Mouse (Mus musculus) embryonic facial prominence, embryonic 15.5 days (tissue): ENCODE data around the gene Sdk1. TPM values are rescaled to one million over a fixed set of nuclear protein-coding genes. Genes with fewer than 3 reads are reported as not detected.

ENCODE experiments used
- ATAC-seq: fragments of 200-750 bp; cut with Nextera tagmentation; 2 replicates; pipeline ENCODE4 v1.8.0; 2017; ENCODE audit warnings: low read depth, moderate TSS enrichment; ENCODE audit not compliant: insufficient number of reproducible peaks, low FRiP score, low TSS enrichment
- H3K27ac ChIP-seq: fragments of 300-500 bp; sonication (generic); replicated peaks from 2 replicates; pipeline ENCODE4 v1.5.1; 2015; ENCODE audit warnings: mild to moderate bottlenecking, inconsistent platforms
- H3K27me3 ChIP-seq: fragments of 300-500 bp; sonication (generic); 2 replicates; pipeline ENCODE4 v1.6.1; 2015; ENCODE audit warnings: inconsistent platforms
- H3K36me3 ChIP-seq: fragments of 300-500 bp; sonication (generic); 2 replicates; pipeline ENCODE4 v1.6.1; 2015; ENCODE audit warnings: mild to moderate bottlenecking, inconsistent platforms
- H3K4me1 ChIP-seq: fragments of 300-500 bp; sonication (generic); 2 replicates; pipeline ENCODE4 v1.6.1; 2015; ENCODE audit warnings: inconsistent platforms
- H3K4me2 ChIP-seq: fragments of 300-500 bp; sonication (generic); replicated peaks from 2 replicates; pipeline ENCODE4 v1.6.1; 2015; ENCODE audit warnings: mild to moderate bottlenecking, inconsistent platforms
- H3K4me3 ChIP-seq: fragments of 300-500 bp; sonication (generic); replicated peaks from 2 replicates; pipeline ENCODE4 v1.5.1; 2015; ENCODE audit warnings: mild to moderate bottlenecking, inconsistent platforms
- H3K9ac ChIP-seq: fragments of 300-500 bp; sonication (generic); 2 replicates; pipeline ENCODE4 v1.6.1; 2015; ENCODE audit warnings: inconsistent platforms
- H3K9me3 ChIP-seq: fragments of 300-500 bp; sonication (generic); replicated peaks from 2 replicates; pipeline ENCODE4 v1.6.1; 2016; ENCODE audit warnings: inconsistent platforms
- WGBS: fragments of 180-500 bp; shearing (Covaris S2); methylation state at CpG from one replicate; pipeline ENCODE4 v1.1.7; 2015; 5-methylcytosine and 5-hydroxymethylcytosine counted together
- polyA plus RNA-seq: library from polyadenylated mRNA; unstranded; fragments of >200 nt; fragmentation: Nextera tagmentation; extraction: Ambion mirVana; gene quantifications from 2 replicates; pipeline ENCODE4 v1.2.1, GENCODE M21; 2015

Sdk1 gene
- polyA plus RNA-seq, 1 experiment from 2014 or later = 2.6 TPM

- 84% methylated on average over 3 of the region's 3 CpGs for WGBS
- H3K4me1 ChIP-seq = peaks cover 22% of the 10 kb centered on the region
- no peaks in the 10 kb centered on the region for H3K27me3 ChIP-seq
- H3K4me3 ChIP-seq = no peak overlapping the region
- H3K9me3 ChIP-seq = no peaks in the 10 kb centered on the region
- no peak for ATAC-seq
- no peak overlapping the region for H3K9ac ChIP-seq
- no peak overlapping the region for H3K27ac ChIP-seq
- no peak overlapping the region for H3K4me2 ChIP-seq
- no peaks in the 10 kb centered on the region for H3K36me3 ChIP-seq
Observed at GRCm38 (mm10) chr5:142071322-142071721, 830.0 kb downstream of the Sdk1 start.

DNA sequence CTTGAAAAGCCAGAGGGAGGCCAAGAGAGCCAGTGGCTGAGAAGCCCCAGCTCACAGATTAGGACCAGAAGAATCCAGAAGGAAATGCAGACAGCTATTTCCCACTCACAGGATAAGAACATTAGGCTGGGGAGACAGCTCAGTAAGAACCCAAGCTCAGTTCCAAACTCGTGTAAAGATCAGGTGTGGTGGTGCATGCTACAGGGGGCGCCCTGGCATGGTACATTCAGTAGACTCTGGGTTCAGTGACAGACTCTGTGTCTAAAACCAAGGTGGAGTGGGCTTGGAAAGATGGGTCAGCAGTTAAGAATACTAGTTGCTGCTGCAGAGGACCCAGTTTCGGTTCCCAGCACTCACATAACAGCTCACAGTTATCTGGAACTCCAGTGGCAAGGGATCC lies 832.6 kb downstream of the Sdk1 start:
- H3K27ac ChIP-seq = peak overlapping the region; percentile 76; the same call in 1 of the 2 replicates
- H3K27me3 ChIP-seq = no peaks in the 10 kb centered on the region
- no peak overlapping the region for H3K4me3 ChIP-seq
- 85% methylated on average over 3 of the region's 3 CpGs for WGBS
- ATAC-seq = no peak
- H3K4me1 ChIP-seq = peaks cover 22% of the 10 kb centered on the region
- H3K4me2 ChIP-seq = no peak overlapping the region
- no peaks in the 10 kb centered on the region for H3K36me3 ChIP-seq
- H3K9me3 ChIP-seq = no peaks in the 10 kb centered on the region
- no peak overlapping the region for H3K9ac ChIP-seq

DNA sequence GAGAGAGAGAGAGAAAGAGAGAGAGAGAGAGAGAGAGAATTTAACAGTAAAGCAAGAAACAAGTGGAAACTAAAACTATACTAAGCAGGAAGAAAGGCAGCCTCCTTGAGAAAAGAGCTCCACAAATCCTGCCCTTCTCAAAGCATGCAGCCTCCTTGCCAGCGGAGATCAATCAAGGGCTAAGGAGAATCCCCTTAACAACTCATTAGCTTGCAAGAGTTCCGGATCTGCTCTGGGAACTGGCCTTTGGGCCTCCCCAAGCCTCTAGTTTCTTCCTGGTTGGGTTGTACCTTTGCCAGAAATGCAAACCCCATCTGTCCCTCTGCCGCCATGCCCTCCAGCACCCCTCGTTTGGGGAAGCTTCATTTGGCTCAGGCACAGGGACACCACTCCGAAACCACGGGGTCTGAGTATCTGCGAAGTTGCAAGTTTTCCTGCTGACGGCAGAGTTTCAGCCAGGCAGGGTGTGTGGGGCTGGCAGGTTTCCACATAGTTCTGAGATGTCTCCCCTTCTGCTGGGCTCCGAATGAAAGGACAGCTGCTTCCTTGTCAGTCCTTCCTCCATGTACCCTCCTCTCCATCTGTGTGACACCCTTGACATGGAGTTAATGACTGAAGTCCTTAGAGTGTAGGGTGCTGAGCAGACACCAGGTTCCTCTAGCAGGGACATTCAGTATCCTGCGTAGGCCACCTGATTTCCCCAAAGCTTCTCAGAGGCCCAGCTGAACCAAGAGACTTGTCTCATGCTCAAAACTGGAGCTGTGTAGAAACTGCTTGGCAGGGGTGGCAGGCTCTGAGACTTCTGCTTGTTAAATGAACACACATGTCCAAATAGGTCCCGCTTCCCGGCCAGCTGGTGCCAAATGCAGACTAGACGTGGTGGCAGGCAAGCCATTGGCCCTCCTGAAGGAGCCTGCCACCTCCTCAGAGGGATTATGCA lies 833.5 kb downstream of the Sdk1 start:
- ATAC-seq = peak; percentile 61
- no peaks in the 10 kb centered on the region for H3K9me3 ChIP-seq

GRCm38 (mm10) chr5:142080661-142081060 lies 839.4 kb downstream of the Sdk1 start:
- H3K4me3 ChIP-seq = no peak overlapping the region
- H3K27me3 ChIP-seq = no peaks in the 10 kb centered on the region
- no peaks in the 10 kb centered on the region for H3K36me3 ChIP-seq
- peaks cover 1% of the 10 kb centered on the region; the same call in 1 of the 2 replicates for H3K4me1 ChIP-seq
- H3K27ac ChIP-seq = no peak overlapping the region
- no peak for ATAC-seq
- H3K4me2 ChIP-seq = no peak overlapping the region
- WGBS = 94% methylated on average over 3 of the region's 3 CpGs
- no peaks in the 10 kb centered on the region for H3K9me3 ChIP-seq
- no peak overlapping the region for H3K9ac ChIP-seq

More for the DNA sequence above, 833.5 kb downstream of the Sdk1 start:
- Histone ChIP-seq H3K27ac (peak overlapping the region; percentile 76), H3K9ac (no peak overlapping the region), H3K36me3 (no peaks in the 10 kb centered on the region), H3K27me3 (no peaks in the 10 kb centered on the region), H3K4me1 (peaks cover 22% of the 10 kb centered on the region), H3K4me3 (no peak overlapping the region), H3K4me2 (0 out of 2 replicates have a peak overlapping the region, but pooled peaks have one; percentile 15)
- WGBS = 20% methylated on average over 13 of the region's 13 CpGs

DNA sequence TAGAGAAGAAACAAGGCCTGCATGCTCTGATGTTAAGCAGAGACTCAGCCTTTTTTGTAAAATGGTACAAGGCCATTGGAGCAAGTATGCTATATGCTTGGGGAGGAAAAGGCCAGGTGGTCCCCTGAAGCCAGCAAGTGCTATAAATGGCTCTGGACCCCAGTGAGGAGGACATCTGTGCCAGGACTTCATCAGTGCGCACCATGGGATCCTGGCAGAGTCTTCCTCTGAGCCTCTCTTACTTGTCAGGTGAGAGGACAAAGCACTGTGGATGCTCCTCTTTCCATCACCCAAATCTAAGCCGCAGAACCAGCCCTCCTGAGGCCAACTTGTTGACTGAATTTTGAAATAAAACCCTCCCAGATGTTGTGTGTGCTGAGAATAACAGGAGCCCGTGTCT lies 839.8 kb downstream of the Sdk1 start:
- ATAC-seq = no peak
- Histone ChIP-seq H3K4me2 (no peak overlapping the region), H3K27ac (no peak overlapping the region), H3K4me1 (no peaks in the 10 kb centered on the region), H3K27me3 (no peaks in the 10 kb centered on the region), H3K9ac (no peak overlapping the region), H3K36me3 (no peaks in the 10 kb centered on the region), H3K4me3 (no peak overlapping the region), H3K9me3 (no peaks in the 10 kb centered on the region)
- WGBS = 82% methylated on average over 3 of the region's 3 CpGs

- Histone ChIP-seq H3K9ac (no peak overlapping the region), H3K36me3 (no peaks in the 10 kb centered on the region), H3K4me2 (no peak overlapping the region), H3K9me3 (no peaks in the 10 kb centered on the region), H3K27me3 (no peaks in the 10 kb centered on the region), H3K27ac (no peak overlapping the region), H3K4me1 (no peaks in the 10 kb centered on the region; the same call in 1 of the 2 replicates), H3K4me3 (no peak overlapping the region)
- WGBS = 72% methylated on average over 11 of the region's 11 CpGs
- ATAC-seq = no peak
Observed at GRCm38 (mm10) chr5:142096377-142096841, 855.1 kb downstream of the Sdk1 start.

DNA sequence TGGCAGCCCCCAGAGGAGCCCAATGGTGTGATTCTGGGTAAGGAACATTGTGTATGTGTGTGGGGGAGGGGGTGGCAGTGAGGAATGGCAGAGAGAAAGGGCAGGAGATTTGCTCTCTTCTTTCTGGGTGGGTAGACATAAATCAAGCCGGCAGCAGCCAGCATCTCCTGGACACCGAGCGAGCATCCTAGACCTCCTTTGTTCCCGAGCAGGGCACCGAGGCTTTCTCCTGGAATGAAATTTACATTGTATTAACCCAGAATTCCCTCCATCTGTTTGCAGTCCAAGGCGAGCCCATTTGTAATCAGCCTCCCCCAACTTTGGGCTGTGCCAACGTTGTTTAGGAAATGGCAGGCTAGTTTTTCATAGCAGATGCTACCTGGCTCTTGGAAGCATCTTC lies 858.9 kb downstream of the Sdk1 start:
- H3K36me3 ChIP-seq = no peaks in the 10 kb centered on the region
- 76% methylated on average over 7 of the region's 7 CpGs for WGBS
- H3K9me3 ChIP-seq = no peaks in the 10 kb centered on the region
- H3K27me3 ChIP-seq = no peaks in the 10 kb centered on the region
- no peak overlapping the region for H3K4me2 ChIP-seq
- H3K9ac ChIP-seq = no peak overlapping the region
- H3K4me1 ChIP-seq = no peaks in the 10 kb centered on the region; the same call in 1 of the 2 replicates
- H3K4me3 ChIP-seq = no peak overlapping the region
- no peak overlapping the region for H3K27ac ChIP-seq
- no peak for ATAC-seq

GRCm38 (mm10) chr5:142107434-142107833 lies 866.1 kb downstream of the Sdk1 start:
- WGBS = 68% methylated on average over 11 of the region's 11 CpGs
- ATAC-seq = no peak; the same call in 1 of the 2 replicates
- H3K27me3 ChIP-seq = no peaks in the 10 kb centered on the region
- H3K27ac ChIP-seq = no peak overlapping the region
- no peaks in the 10 kb centered on the region for H3K36me3 ChIP-seq
- no peak overlapping the region for H3K4me3 ChIP-seq
- H3K9ac ChIP-seq = no peak overlapping the region
- H3K4me1 ChIP-seq = no peaks in the 10 kb centered on the region
- no peak overlapping the region for H3K4me2 ChIP-seq
- H3K9me3 ChIP-seq = no peaks in the 10 kb centered on the region

DNA sequence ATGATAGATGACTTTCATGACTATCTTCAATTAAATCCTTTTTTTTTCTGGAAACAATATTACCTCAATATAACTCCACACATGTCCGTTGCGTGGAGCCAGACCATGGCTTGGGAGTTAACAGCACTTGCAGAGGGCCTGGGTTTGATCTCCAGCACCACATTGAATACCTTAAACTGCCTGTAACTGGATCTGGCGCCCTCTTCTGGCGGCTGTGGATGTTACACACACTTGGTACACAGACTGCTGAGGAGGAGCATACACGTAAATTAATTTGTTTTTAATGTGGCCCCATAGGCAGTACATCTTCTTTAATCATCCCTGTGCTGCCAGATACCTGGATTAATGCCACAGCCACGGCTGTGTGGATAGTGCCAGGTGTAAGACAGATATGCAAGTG lies 870.7 kb downstream of the Sdk1 start:
- WGBS = 86% methylated on average over 6 of the region's 6 CpGs
- no peak overlapping the region for H3K4me3 ChIP-seq
- no peak overlapping the region for H3K9ac ChIP-seq
- H3K4me2 ChIP-seq = no peak overlapping the region
- ATAC-seq = no peak
- no peaks in the 10 kb centered on the region for H3K36me3 ChIP-seq
- H3K9me3 ChIP-seq = no peaks in the 10 kb centered on the region
- no peak overlapping the region for H3K27ac ChIP-seq
- H3K27me3 ChIP-seq = no peaks in the 10 kb centered on the region
- H3K4me1 ChIP-seq = peaks cover 11% of the 10 kb centered on the region; the same call in 1 of the 2 replicates

DNA sequence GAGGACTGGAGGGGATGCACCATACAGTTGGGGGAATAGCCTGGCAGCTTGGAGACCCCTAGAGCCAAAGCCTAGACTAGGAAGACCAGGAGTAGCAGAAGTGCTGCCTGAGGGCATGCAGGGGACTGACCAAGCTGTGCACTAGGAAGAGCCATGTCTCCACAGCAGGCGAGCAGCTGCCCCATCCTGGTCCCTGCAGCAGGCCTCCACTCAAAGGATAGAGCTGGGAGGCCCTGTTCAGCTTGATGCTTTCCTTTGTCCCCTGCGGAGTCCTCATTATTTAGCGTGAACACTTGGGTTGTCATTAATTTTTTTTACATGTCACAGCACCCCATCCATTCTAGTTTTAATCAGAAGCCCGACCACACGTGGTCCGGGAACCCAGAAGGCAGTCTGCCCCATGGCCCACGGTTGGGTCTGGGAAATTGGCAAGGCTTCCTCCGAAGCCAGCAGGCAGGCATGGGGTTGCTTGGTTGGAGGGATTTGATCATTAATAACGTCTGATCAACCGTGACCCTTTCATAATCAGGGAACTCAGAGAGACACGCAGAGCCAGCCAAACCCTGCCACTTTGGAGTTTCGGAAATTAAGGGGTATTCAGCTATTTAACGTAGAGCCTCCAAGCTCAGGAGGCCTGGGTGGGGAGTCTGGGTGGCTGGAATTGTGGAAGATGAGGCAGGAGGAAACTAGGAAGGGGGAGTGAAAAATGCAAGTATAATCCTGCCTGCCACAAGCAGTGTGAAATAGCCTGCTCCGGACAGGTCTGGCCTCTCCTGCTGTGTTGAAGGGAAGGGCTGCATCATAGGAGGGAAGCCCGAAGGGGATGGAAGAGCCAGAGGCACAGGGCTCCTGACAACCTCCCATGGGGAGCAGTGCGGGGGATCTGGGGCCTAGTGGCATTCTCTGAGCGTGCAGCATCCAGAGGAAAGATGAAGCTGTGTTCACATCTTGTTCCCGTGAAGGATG lies 872.2 kb downstream of the Sdk1 start:
- no peaks in the 10 kb centered on the region for H3K27me3 ChIP-seq
- ATAC-seq = no peak
- no peak overlapping the region for H3K4me3 ChIP-seq
- H3K9me3 ChIP-seq = no peaks in the 10 kb centered on the region
- WGBS = 36% methylated on average over 18 of the region's 18 CpGs
- H3K27ac ChIP-seq = peak overlapping the region; percentile 18; the same call in 1 of the 2 replicates
- H3K4me2 ChIP-seq = no peak overlapping the region
- no peak overlapping the region for H3K9ac ChIP-seq
- H3K36me3 ChIP-seq = no peaks in the 10 kb centered on the region
- H3K4me1 ChIP-seq = peaks cover 11% of the 10 kb centered on the region; the same call in 1 of the 2 replicates

- Histone ChIP-seq H3K36me3 (0 out of 2 replicates have a peak, but pooled peaks cover 5% of the 10 kb centered on the region), H3K4me1 (no peaks in the 10 kb centered on the region), H3K4me2 (no peak overlapping the region), H3K27ac (no peak overlapping the region), H3K9me3 (no peaks in the 10 kb centered on the region), H3K9ac (no peak overlapping the region), H3K4me3 (no peak overlapping the region), H3K27me3 (no peaks in the 10 kb centered on the region)
- 61% methylated on average over 4 of the region's 4 CpGs for WGBS
- ATAC-seq = no peak
Observed at GRCm38 (mm10) chr5:142127779-142128178, 886.5 kb downstream of the Sdk1 start.
